Mouse (Mus musculus) embryonic facial prominence, embryonic 13.5 days (tissue): ENCODE measurements around the gene Lmtk2. TPM values are rescaled to one million over a fixed set of nuclear protein-coding genes. Genes with fewer than 3 reads are reported as not detected.

Experiments
- ATAC-seq: fragments of 200-750 bp; cut with Nextera tagmentation; 2 replicates; pipeline ENCODE4 v1.8.0; 2017; ENCODE audit warnings: low read depth; ENCODE audit not compliant: insufficient number of reproducible peaks, insufficient read depth, low FRiP score, low TSS enrichment
- H3K27ac ChIP-seq: fragments of 300-500 bp; sonication (generic); 2 replicates; pipeline ENCODE4 v1.5.1; 2015; ENCODE audit warnings: moderate library complexity, mild to moderate bottlenecking, inconsistent platforms
- H3K27me3 ChIP-seq: fragments of 300-500 bp; sonication (generic); 2 replicates; pipeline ENCODE4 v1.6.1; 2015; ENCODE audit warnings: mild to moderate bottlenecking, inconsistent platforms
- H3K36me3 ChIP-seq: fragments of 300-500 bp; sonication (generic); 2 replicates; pipeline ENCODE4 v1.6.1; 2015; ENCODE audit warnings: mild to moderate bottlenecking, inconsistent platforms
- H3K4me1 ChIP-seq: fragments of 300-500 bp; sonication (generic); 2 replicates; pipeline ENCODE4 v1.6.1; 2015; ENCODE audit warnings: inconsistent platforms
- H3K4me2 ChIP-seq: fragments of 300-500 bp; sonication (generic); 2 replicates; pipeline ENCODE4 v1.6.1; 2015; ENCODE audit warnings: moderate library complexity, mild to moderate bottlenecking, inconsistent platforms
- H3K4me3 ChIP-seq: fragments of 300-500 bp; sonication (generic); 2 replicates; pipeline ENCODE4 v1.5.1; 2015; ENCODE audit warnings: mild to moderate bottlenecking, inconsistent platforms
- H3K9ac ChIP-seq: fragments of 300-500 bp; sonication (generic); 2 replicates; pipeline ENCODE4 v1.6.1; 2015; ENCODE audit warnings: mild to moderate bottlenecking, inconsistent platforms
- H3K9me3 ChIP-seq: fragments of 300-500 bp; sonication (generic); 2 replicates; pipeline ENCODE4 v1.6.1; 2016; ENCODE audit warnings: inconsistent platforms
- WGBS: fragments of 180-500 bp; shearing (Covaris S2); methylation state at CpG from one replicate; pipeline ENCODE4 v1.1.7; 2015; ENCODE audit warnings: mixed read lengths; 5-methylcytosine and 5-hydroxymethylcytosine counted together
- polyA plus RNA-seq: library from polyadenylated mRNA; unstranded; fragments of >200 nt; fragmentation: Nextera tagmentation; extraction: Ambion mirVana; gene quantifications from 2 replicates; pipeline ENCODE4 v1.2.1, GENCODE M21; 2015

The Lmtk2 gene
- polyA plus RNA-seq, 1 experiment from 2014 or later = 4.8 TPM

DNA sequence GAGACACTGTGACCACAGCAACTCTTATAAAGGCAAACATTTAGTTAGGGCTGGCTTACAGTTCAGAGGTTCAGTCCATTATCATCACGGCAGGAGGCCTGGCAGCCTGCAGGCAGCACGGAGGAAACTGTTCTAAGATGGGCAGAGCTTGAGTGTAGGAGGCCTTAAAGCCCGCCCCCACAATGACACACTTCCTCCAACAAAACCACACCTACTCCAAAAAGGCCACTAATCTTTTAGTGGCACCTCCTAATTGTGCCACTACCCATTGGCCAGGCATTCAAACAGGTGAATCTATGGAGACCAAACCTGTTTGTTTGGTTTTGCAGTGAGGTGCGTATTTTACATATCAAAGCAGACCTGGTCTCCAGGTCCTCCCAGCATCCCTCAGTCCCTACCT lies 16.0 kb upstream of the Lmtk2 start:
- Histone ChIP-seq H3K9me3 (no peaks in the 10 kb centered on the region), H3K9ac (no peak overlapping the region), H3K4me2 (no peak overlapping the region), H3K4me1 (no peaks in the 10 kb centered on the region), H3K4me3 (no peak overlapping the region), H3K36me3 (no peaks in the 10 kb centered on the region), H3K27me3 (no peaks in the 10 kb centered on the region), H3K27ac (no peak overlapping the region)
- no peak for ATAC-seq
- 63% methylated on average over 4 of the region's 4 CpGs for WGBS

DNA sequence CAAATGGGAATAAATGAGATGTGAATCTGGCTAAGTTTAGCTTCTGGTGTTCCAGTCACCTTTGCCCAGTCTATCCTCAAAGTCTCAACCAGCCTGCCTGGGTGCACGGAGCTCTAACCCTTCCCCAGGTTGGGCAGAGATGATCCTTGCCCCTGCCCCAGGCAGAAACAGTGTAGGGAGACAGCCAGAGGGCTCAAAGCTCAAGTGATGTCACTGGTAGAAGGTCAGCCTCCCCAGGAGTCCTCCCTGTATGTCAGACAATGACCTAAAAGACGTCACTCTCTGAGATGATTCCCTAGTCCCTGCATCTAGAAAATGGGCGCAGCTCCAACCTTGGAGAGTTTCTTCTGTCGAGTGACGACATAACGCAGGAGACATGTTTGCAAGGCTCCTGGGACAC lies 14.5 kb upstream of the Lmtk2 start:
- Histone ChIP-seq H3K4me1 (no peaks in the 10 kb centered on the region), H3K9ac (no peak overlapping the region), H3K27ac (no peak overlapping the region), H3K36me3 (no peaks in the 10 kb centered on the region), H3K9me3 (no peaks in the 10 kb centered on the region), H3K4me3 (no peak overlapping the region), H3K4me2 (no peak overlapping the region), H3K27me3 (no peaks in the 10 kb centered on the region)
- no peak for ATAC-seq
- WGBS = 76% methylated on average over 6 of the region's 6 CpGs

DNA sequence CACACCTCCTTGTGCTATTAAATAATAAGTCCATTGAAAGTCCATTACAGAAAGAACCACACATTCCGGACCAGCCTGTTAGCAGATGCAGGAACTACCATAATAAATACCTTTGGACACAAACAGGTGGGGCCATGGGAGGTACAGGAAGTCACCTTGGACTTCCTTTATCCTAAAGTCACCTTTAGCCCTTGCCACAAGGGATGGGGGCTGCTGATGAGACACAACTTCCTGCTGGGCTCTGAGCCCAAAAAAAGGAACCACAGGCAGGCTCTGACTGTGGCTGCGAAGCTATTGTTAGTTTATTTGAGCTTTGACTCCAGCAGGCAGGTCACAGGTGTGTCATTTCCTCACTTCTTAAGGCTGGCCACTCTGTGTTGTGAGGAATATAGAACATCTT lies 13.7 kb upstream of the Lmtk2 start:
- H3K27me3 ChIP-seq = no peaks in the 10 kb centered on the region
- no peak overlapping the region for H3K4me3 ChIP-seq
- no peak overlapping the region for H3K27ac ChIP-seq
- 72% methylated on average over 2 of the region's 2 CpGs for WGBS
- no peak overlapping the region for H3K4me2 ChIP-seq
- ATAC-seq = no peak
- H3K9ac ChIP-seq = no peak overlapping the region
- no peaks in the 10 kb centered on the region for H3K9me3 ChIP-seq
- H3K36me3 ChIP-seq = no peaks in the 10 kb centered on the region
- no peaks in the 10 kb centered on the region for H3K4me1 ChIP-seq

DNA sequence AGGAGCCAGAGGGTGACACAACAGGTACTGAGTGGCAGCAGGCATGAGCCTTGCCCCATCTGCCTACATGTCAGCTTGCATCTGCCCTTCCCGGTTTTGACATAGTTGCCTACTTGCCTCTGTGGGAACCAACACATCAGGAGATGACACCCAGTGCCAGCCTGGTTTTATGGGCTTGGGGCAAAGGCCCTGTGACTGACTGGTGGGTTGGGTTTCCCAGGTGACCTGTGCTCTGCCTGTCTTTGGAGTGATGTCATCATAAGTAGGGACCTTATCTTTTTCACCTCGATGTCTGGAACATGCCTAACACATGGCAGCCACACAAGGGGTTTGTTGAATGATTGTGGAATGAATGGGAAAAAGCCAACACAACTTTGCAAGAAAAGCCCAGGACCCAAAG lies 11.9 kb upstream of the Lmtk2 start:
- no peak overlapping the region for H3K4me2 ChIP-seq
- H3K9ac ChIP-seq = no peak overlapping the region
- WGBS = 74% methylated on average over 2 of the region's 2 CpGs
- H3K9me3 ChIP-seq = no peaks in the 10 kb centered on the region
- no peak overlapping the region for H3K27ac ChIP-seq
- H3K36me3 ChIP-seq = no peaks in the 10 kb centered on the region
- no peak overlapping the region for H3K4me3 ChIP-seq
- H3K4me1 ChIP-seq = no peaks in the 10 kb centered on the region
- no peak for ATAC-seq
- no peaks in the 10 kb centered on the region for H3K27me3 ChIP-seq

DNA sequence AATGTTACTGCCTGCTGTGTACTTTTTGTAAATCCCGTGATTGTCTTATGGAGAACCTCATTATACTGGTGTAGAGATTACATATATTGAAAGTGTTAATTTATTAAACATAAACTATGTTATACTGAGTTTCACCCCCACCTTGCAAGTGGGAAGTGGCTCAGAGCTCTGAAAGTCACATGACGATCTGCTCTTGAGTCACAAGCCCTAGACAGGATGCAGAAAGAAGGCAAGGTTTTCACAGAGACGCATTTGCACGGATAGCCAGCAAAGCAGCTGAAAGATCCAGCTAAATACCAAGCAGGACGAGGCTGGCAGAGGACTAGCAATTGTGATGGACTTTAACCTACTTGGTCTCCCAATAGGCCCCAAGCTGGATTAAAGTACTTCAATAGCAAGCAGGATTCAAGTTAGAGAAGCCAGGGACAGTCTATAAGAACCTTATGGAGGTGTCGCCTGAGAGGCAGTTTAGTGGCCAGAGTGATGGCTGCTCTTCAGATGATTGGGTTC lies 4.7 kb upstream of the Lmtk2 start:
- Histone ChIP-seq H3K4me2 (no peak overlapping the region), H3K4me3 (no peak overlapping the region), H3K9ac (no peak overlapping the region), H3K4me1 (peaks cover 8% of the 10 kb centered on the region; the same call in 1 of the 2 replicates), H3K27me3 (peaks cover 20% of the 10 kb centered on the region), H3K36me3 (no peaks in the 10 kb centered on the region), H3K9me3 (no peaks in the 10 kb centered on the region), H3K27ac (no peak overlapping the region)
- no peak for ATAC-seq
- 75% methylated on average over 6 of the region's 6 CpGs for WGBS

DNA sequence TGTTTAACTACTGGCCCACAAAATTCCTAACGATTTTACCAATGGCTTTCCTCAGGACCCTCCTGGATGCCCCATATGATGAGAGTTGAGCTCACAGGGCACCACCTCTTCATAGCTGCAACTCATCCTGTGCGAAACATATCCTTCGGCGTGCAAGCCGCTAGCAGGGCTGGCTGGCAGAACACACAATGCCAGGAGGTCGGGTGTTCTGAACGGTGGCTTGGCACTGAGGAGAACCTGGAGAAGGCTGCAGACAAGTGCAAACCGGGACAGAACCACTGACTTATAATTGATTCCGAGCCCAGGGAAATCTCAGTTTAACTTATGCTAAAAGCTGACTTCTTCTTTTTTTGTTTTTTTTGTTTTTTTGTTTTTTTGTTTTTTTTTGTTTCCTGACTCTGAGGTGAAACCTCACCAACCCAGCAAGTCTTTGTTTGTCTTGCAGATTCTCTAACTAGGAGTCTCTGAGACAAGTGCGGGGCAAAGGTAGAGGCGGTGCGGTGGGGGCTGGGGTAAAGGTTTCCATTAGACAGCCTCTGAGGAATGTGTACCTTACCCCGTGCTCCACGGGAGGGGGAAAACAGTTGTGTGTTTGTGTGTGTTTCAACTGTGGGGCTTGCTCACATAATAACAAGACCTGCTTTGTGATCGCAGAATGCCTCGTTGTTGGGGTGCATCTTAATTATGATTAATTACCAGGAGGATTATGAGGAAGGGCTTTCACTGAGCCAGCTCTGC lies 2.2 kb upstream of the Lmtk2 start:
- no peaks in the 10 kb centered on the region for H3K36me3 ChIP-seq
- ATAC-seq = no peak
- no peak overlapping the region for H3K9ac ChIP-seq
- WGBS = 55% methylated on average over 16 of the region's 16 CpGs
- H3K27ac ChIP-seq = no peak overlapping the region
- no peak overlapping the region for H3K4me2 ChIP-seq
- H3K4me3 ChIP-seq = no peak overlapping the region
- H3K4me1 ChIP-seq = peaks cover 18% of the 10 kb centered on the region
- no peaks in the 10 kb centered on the region for H3K9me3 ChIP-seq
- peaks cover 20% of the 10 kb centered on the region for H3K27me3 ChIP-seq

DNA sequence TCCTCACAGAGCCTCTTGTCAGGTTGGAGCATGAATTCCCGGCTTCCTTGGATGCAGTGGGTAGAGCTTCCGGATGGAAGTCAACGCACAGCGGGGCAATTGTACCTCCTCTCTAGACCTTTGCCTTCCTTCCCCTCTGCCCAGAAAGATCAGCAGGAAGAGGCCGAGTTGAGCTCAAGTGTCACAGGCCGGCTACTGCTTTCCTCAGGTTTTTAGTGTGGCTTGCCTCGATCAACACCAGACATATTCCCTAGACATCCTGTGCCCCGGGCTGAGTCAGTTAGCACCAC lies 1.7 kb upstream of the Lmtk2 start:
- H3K27ac ChIP-seq = no peak overlapping the region
- no peak overlapping the region for H3K4me3 ChIP-seq
- H3K27me3 ChIP-seq = peaks cover 20% of the 10 kb centered on the region
- ATAC-seq = no peak
- no peaks in the 10 kb centered on the region for H3K9me3 ChIP-seq
- peaks cover 18% of the 10 kb centered on the region for H3K4me1 ChIP-seq
- no peaks in the 10 kb centered on the region for H3K36me3 ChIP-seq
- no peak overlapping the region for H3K9ac ChIP-seq
- H3K4me2 ChIP-seq = no peak overlapping the region
- WGBS = 21% methylated on average over 8 of the region's 8 CpGs

DNA sequence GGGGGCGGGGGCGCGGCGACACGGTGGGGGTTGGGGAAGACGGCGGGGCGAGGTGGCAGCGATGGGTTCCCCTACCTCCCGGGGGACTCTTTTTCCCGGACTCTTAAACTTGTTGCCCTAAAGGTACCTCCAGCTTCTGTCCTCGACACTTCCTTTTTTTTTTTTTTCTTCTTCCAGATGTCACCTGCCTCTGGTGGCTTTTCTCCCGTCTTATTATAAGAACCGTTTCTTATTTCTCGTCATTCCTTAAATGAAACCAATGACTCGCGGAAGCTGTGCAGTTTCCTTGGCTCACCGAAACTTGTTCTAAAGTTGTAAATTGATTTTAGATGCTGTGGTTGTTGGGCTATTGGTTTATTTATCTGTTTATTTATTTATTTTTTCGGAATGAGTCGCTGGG lies 712 bp downstream of the Lmtk2 start:
- no peak for ATAC-seq
- peak overlapping the region; percentile 90 for H3K9ac ChIP-seq
- H3K4me1 ChIP-seq = peaks cover 18% of the 10 kb centered on the region
- H3K9me3 ChIP-seq = no peaks in the 10 kb centered on the region
- H3K27ac ChIP-seq = no peak overlapping the region
- under 1% methylated on average over 20 of the region's 20 CpGs for WGBS
- H3K36me3 ChIP-seq = no peaks in the 10 kb centered on the region
- peak overlapping the region; percentile 77 for H3K4me2 ChIP-seq
- peaks cover 20% of the 10 kb centered on the region for H3K27me3 ChIP-seq
- H3K4me3 ChIP-seq = peak overlapping the region; percentile 98

DNA sequence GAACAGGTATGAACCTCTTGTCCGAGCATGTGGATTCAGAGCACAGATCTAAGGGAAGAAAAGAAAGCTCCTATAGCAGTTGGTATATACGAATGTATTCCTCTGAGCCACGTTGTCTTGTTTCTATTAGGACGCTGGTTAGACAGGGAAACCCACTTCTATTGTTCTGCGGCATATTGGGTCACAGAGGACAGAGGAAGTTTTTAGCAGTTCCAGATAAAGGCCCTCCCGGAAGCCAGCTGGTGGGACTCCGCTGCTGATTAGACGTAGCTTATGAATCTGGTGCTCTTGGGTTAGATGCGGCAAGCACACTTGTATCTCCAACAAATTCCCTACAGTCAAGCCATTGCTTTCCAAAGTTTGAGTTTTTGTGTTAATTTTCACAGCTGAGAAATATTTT lies 4.8 kb downstream of the Lmtk2 start:
- no peaks in the 10 kb centered on the region for H3K36me3 ChIP-seq
- H3K4me2 ChIP-seq = no peak overlapping the region
- peaks cover 10% of the 10 kb centered on the region for H3K4me1 ChIP-seq
- no peaks in the 10 kb centered on the region for H3K9me3 ChIP-seq
- H3K4me3 ChIP-seq = no peak overlapping the region
- WGBS = 72% methylated on average over 9 of the region's 9 CpGs
- no peak overlapping the region for H3K27ac ChIP-seq
- no peak for ATAC-seq
- H3K27me3 ChIP-seq = no peaks in the 10 kb centered on the region
- no peak overlapping the region for H3K9ac ChIP-seq

DNA sequence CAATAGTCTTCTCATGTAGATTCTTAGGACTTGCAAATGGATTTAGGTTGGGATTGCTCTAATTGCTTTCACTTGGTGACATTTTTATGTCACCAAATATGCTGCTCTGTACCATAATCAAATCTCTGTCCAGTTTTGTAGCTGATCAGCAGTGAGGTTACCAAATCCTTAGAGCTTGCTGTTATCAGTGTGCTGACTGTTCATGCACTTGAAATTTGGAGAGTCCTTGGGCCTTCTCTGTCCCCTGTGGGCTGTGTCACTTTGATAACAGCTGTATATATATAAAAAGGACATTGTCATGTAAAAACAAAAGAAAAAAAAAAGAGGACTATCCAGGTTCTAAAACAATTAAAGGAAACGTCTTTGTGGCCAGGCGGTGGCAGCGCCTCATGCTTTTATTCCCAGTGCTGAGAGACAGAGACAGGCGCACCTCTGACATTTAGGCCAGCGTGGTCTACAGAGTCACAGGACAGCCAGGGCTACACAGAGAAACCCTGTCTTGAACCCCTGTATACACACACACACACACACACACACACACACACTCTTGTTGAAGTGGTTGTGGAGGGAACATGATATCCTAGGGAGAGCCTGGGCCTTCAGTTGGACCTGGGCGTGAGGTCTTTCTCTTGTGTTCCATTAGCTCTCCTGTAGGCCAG lies 5.4 kb downstream of the Lmtk2 start:
- ATAC-seq = no peak
- Histone ChIP-seq H3K4me3 (no peak overlapping the region), H3K4me1 (peaks cover 10% of the 10 kb centered on the region), H3K4me2 (no peak overlapping the region), H3K9me3 (no peaks in the 10 kb centered on the region), H3K9ac (no peak overlapping the region), H3K36me3 (no peaks in the 10 kb centered on the region), H3K27ac (no peak overlapping the region), H3K27me3 (no peaks in the 10 kb centered on the region)
- WGBS = 80% methylated on average over 6 of the region's 6 CpGs

DNA sequence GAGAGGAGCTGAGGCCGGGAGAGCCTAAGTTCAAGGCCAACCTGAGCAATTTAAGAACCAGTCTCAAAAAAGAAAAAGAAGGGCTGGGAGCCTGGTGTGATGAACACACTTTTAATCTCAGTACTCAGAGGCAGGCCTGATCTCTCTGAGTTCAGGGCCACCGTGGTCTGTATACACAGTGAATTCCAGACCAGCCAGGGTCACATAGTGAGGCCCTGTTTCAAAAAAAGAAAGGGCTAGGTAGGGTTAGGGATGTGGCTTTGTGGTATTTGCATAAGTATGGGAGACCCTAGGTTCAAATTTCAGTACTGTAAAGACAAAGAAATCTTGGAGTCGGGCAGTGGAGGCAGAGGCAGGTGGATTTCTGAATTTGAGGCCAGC lies 5.9 kb downstream of the Lmtk2 start:
- Histone ChIP-seq H3K36me3 (no peaks in the 10 kb centered on the region), H3K4me3 (no peak overlapping the region), H3K4me1 (peaks cover 8% of the 10 kb centered on the region), H3K27ac (no peak overlapping the region), H3K4me2 (no peak overlapping the region), H3K9ac (no peak overlapping the region), H3K27me3 (no peaks in the 10 kb centered on the region), H3K9me3 (no peaks in the 10 kb centered on the region)
- WGBS = 81% methylated on average over 3 of the region's 3 CpGs
- no peak for ATAC-seq

DNA sequence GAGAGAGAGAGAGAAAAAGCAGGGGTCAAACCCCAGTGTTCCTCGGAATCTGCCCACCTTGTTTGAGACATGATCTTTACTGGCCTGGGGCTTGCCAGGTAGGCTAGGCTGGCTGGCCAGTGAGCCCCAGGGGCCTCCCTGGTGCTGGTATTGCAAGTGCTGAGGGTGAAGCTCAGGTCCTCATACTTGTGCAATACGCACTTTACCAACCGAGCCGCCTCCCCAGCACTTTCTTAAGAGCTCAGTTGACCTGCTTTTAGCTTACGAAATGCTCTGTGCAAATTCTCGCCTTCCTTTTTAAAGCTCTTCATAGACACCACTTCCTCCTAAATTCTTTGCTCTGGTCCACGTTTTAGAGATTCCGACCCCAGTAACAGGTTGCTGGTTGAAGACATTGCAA lies 9.0 kb downstream of the Lmtk2 start:
- Histone ChIP-seq H3K4me2 (no peak overlapping the region), H3K27ac (no peak overlapping the region), H3K36me3 (no peaks in the 10 kb centered on the region; the same call in 1 of the 2 replicates), H3K9ac (no peak overlapping the region), H3K9me3 (no peaks in the 10 kb centered on the region), H3K4me1 (no peaks in the 10 kb centered on the region), H3K4me3 (no peak overlapping the region), H3K27me3 (no peaks in the 10 kb centered on the region)
- WGBS = 90% methylated on average over 8 of the region's 8 CpGs
- no peak for ATAC-seq
